Mouse (Mus musculus) embryonic facial prominence, embryonic 14.5 days (tissue): ENCODE measurements around the gene Dus2. TPM values are rescaled to one million over a fixed set of nuclear protein-coding genes. Genes with fewer than 3 reads are reported as not detected.
"Not testable (repeated sequence)": the region's sequence is repeated elsewhere in the genome, so short reads cannot be mapped to it uniquely, and the experiment has no call there.

Experiments used
- ATAC-seq: fragments of 200-750 bp; cut with Nextera tagmentation; 2 replicates; pipeline ENCODE4 v1.8.0; 2017; ENCODE audit warnings: low read depth, moderate number of reproducible peaks, moderate TSS enrichment
- DNase-seq: peaks from one replicate; pipeline ENCODE4 v3.0.0-alpha.2; 2015; ENCODE audit warnings: low spot score
- H3K27ac ChIP-seq: fragments of 300-500 bp; sonication (generic); replicated peaks from 2 replicates; pipeline ENCODE4 v1.5.1; 2014; ENCODE audit warnings: low read depth, mild to moderate bottlenecking, low read length, moderate library complexity
- H3K27me3 ChIP-seq: fragments of 300-500 bp; sonication (generic); replicated peaks from 2 replicates; pipeline ENCODE4 v1.6.1; 2014; ENCODE audit warnings: low read length; ENCODE audit not compliant: control insufficient read depth, insufficient read depth
- H3K36me3 ChIP-seq: fragments of 300-500 bp; sonication (generic); 2 replicates; pipeline ENCODE4 v1.6.1; 2014; ENCODE audit warnings: low read length, mixed read lengths; ENCODE audit not compliant: control insufficient read depth, insufficient read depth
- H3K4me1 ChIP-seq: fragments of 300-500 bp; sonication (generic); 2 replicates; pipeline ENCODE4 v1.6.1; 2014; ENCODE audit warnings: antibody characterized with exemption, low read length; ENCODE audit not compliant: control insufficient read depth, insufficient read depth
- H3K4me2 ChIP-seq: fragments of 300-500 bp; sonication (generic); 2 replicates; pipeline ENCODE4 v1.6.1; 2014; ENCODE audit warnings: low read depth, mild to moderate bottlenecking, low read length, moderate library complexity, mixed read lengths
- H3K4me3 ChIP-seq: fragments of 300-500 bp; sonication (generic); 2 replicates; pipeline ENCODE4 v1.5.1; 2014; ENCODE audit warnings: low read depth, mild to moderate bottlenecking, low read length
- H3K9ac ChIP-seq: fragments of 300-500 bp; sonication (generic); 2 replicates; pipeline ENCODE4 v1.6.1; 2014; ENCODE audit warnings: low read depth, mild to moderate bottlenecking, low read length, moderate library complexity, mixed read lengths
- H3K9me3 ChIP-seq: fragments of 300-500 bp; sonication (generic); 2 replicates; pipeline ENCODE4 v1.6.1; 2016; ENCODE audit warnings: low read length; ENCODE audit not compliant: control insufficient read depth
- WGBS: fragments of 180-500 bp; shearing (Covaris S2); extraction: QIAGEN DNeasy Blood & Tissue Kit; methylation state at CpG from one replicate; pipeline ENCODE4 v1.1.7; 2014; 5-methylcytosine and 5-hydroxymethylcytosine counted together
- polyA plus RNA-seq: library from polyadenylated mRNA; unstranded; fragments of >200 nt; fragmentation: Nextera tagmentation; extraction: Ambion mirVana; gene quantifications from 2 replicates; pipeline ENCODE4 v1.2.1, GENCODE M21; 2014

Dus2 gene
- polyA plus RNA-seq, 1 experiment from 2014 or later: 16.0 TPM

- Histone ChIP-seq H3K36me3 (no peaks in the 10 kb centered on the region), H3K4me2 (no peak overlapping the region), H3K4me3 (no peak overlapping the region), H3K4me1 (no peaks in the 10 kb centered on the region), H3K9me3 (no peaks in the 10 kb centered on the region), H3K27ac (no peak overlapping the region), H3K9ac (no peak overlapping the region), H3K27me3 (no peaks in the 10 kb centered on the region)
- WGBS: 77% methylated on average over 6 of the region's 7 CpGs
- DNase-seq: no peak
- no peak for ATAC-seq
Observed at GRCm38 (mm10) chr8:105996359-105996758, 5.2 kb downstream of the Dus2 start.

- no peak for ATAC-seq
- Histone ChIP-seq H3K27me3 (no peaks in the 10 kb centered on the region), H3K4me2 (no peak overlapping the region), H3K4me3 (no peak overlapping the region), H3K36me3 (no peaks in the 10 kb centered on the region), H3K9ac (no peak overlapping the region), H3K27ac (no peak overlapping the region), H3K4me1 (no peaks in the 10 kb centered on the region), H3K9me3 (no peaks in the 10 kb centered on the region)
- WGBS: 75% methylated on average over 2 of the region's 2 CpGs
- DNase-seq: no peak
Observed at GRCm38 (mm10) chr8:105998971-105999370, 7.8 kb downstream of the Dus2 start.

GRCm38 (mm10) chr8:106001908-106002307 lies 10.8 kb downstream of the Dus2 start:
- H3K4me3 ChIP-seq: no peak overlapping the region
- DNase-seq: no peak
- H3K9me3 ChIP-seq: no peaks in the 10 kb centered on the region
- no peaks in the 10 kb centered on the region for H3K36me3 ChIP-seq
- no peaks in the 10 kb centered on the region for H3K27me3 ChIP-seq
- no peak for ATAC-seq
- no peak overlapping the region for H3K9ac ChIP-seq
- H3K4me1 ChIP-seq: no peaks in the 10 kb centered on the region
- WGBS: 75% methylated on average over 4 of the region's 4 CpGs
- no peak overlapping the region for H3K4me2 ChIP-seq
- no peak overlapping the region for H3K27ac ChIP-seq

GRCm38 (mm10) chr8:106004538-106005207 lies 13.5 kb downstream of the Dus2 start:
- Histone ChIP-seq H3K9ac (no peak overlapping the region), H3K36me3 (no peaks in the 10 kb centered on the region), H3K27ac (no peak overlapping the region), H3K4me3 (no peak overlapping the region), H3K4me2 (no peak overlapping the region), H3K4me1 (0 out of 2 replicates have a peak, but pooled peaks cover under 1% of the 10 kb centered on the region), H3K27me3 (no peaks in the 10 kb centered on the region), H3K9me3 (no peaks in the 10 kb centered on the region)
- WGBS: 83% methylated on average over 8 of the region's 8 CpGs
- DNase-seq: no peak
- no peak for ATAC-seq

GRCm38 (mm10) chr8:106005875-106006274 lies 14.7 kb downstream of the Dus2 start, which contains the start of gene Dpep2nb:
TSS of gene Dpep2nb (minus strand) at chr8:106005975.
- H3K4me1 ChIP-seq: peaks cover 10% of the 10 kb centered on the region
- H3K9me3 ChIP-seq: no peaks in the 10 kb centered on the region
- H3K4me3 ChIP-seq: no peak within 1 kb of the TSS
- no peak within 1 kb of the TSS for H3K27ac ChIP-seq
- DNase-seq (no peak), ATAC-seq (no peak)
- WGBS: 74% methylated on average over 4 of the region's 4 CpGs
- no peak within 1 kb of the TSS for H3K4me2 ChIP-seq
- H3K27me3 ChIP-seq: no peaks in the 10 kb centered on the region
- no peak within 1 kb of the TSS for H3K9ac ChIP-seq
- no peaks in the 10 kb centered on the region for H3K36me3 ChIP-seq

GRCm38 (mm10) chr8:106006413-106006812 lies 15.3 kb downstream of the Dus2 start:
- Histone ChIP-seq H3K9me3 (no peaks in the 10 kb centered on the region), H3K27me3 (no peaks in the 10 kb centered on the region), H3K4me3 (no peak overlapping the region), H3K4me2 (no peak overlapping the region), H3K9ac (no peak overlapping the region), H3K4me1 (peaks cover 10% of the 10 kb centered on the region), H3K27ac (no peak overlapping the region), H3K36me3 (no peaks in the 10 kb centered on the region)
- no peak for ATAC-seq
- 83% methylated on average over 4 of the region's 4 CpGs for WGBS
- DNase-seq: no peak

GRCm38 (mm10) chr8:106007135-106007534 lies 16.0 kb downstream of the Dus2 start:
- WGBS: 72% methylated on average over 3 of the region's 3 CpGs
- no peak overlapping the region for H3K27ac ChIP-seq

GRCm38 (mm10) chr8:106007891-106008290 lies 16.8 kb downstream of the Dus2 start:
- not testable (repeated sequence) for H3K36me3 ChIP-seq, H3K9me3 ChIP-seq, H3K4me3 ChIP-seq, H3K4me2 ChIP-seq, H3K27ac ChIP-seq, ATAC-seq, H3K27me3 ChIP-seq, DNase-seq, H3K9ac ChIP-seq
- peaks cover 15% of the 10 kb centered on the region for H3K4me1 ChIP-seq
- WGBS: 66% methylated on average over 3 of the region's 3 CpGs

More at GRCm38 (mm10) chr8:106007135-106007534, 16.0 kb downstream of the Dus2 start:
- Histone ChIP-seq H3K36me3 (no peaks in the 10 kb centered on the region), H3K4me1 (peaks cover 14% of the 10 kb centered on the region), H3K4me3 (no peak overlapping the region), H3K9ac (no peak overlapping the region), H3K27me3 (no peaks in the 10 kb centered on the region), H3K9me3 (no peaks in the 10 kb centered on the region), H3K4me2 (no peak overlapping the region)
- DNase-seq (no peak), ATAC-seq (no peak)
